Mouse (Mus musculus) heart, embryonic 16.5 days (tissue): ENCODE measurements around the gene Ldhb. TPM values are rescaled to one million over a fixed set of nuclear protein-coding genes. Genes with fewer than 3 reads are reported as not detected.
A peak's percentile ranks its signal among the peaks of the same experiment; 100 is the strongest.

Source experiments
- ATAC-seq: fragments of 200-750 bp; cut with Nextera tagmentation; replicated peaks from 2 replicates; pipeline ENCODE4 v1.8.0; 2017; ENCODE audit warnings: moderate number of reproducible peaks; ENCODE audit not compliant: insufficient read depth, low FRiP score; ENCODE audit errors: extremely low read depth
- H3K27ac ChIP-seq: fragments of 300-500 bp; sonication (generic); 2 replicates; pipeline ENCODE4 v1.5.1; 2014; ENCODE audit warnings: mild to moderate bottlenecking, low read length, control low read depth, moderate library complexity
- H3K27me3 ChIP-seq: fragments of 300-500 bp; sonication (generic); 2 replicates; pipeline ENCODE4 v1.6.1; 2014; ENCODE audit warnings: low read length, mixed read lengths; ENCODE audit not compliant: control insufficient read depth, insufficient read depth
- H3K36me3 ChIP-seq: fragments of 300-500 bp; sonication (generic); 2 replicates; pipeline ENCODE4 v1.6.1; 2014; ENCODE audit not compliant: control insufficient read depth, insufficient read depth
- H3K4me1 ChIP-seq: fragments of 300-500 bp; sonication (generic); 2 replicates; pipeline ENCODE4 v1.6.1; 2014; ENCODE audit warnings: low read length, mixed read lengths; ENCODE audit not compliant: control insufficient read depth, insufficient read depth
- H3K4me2 ChIP-seq: fragments of 300-500 bp; sonication (generic); 2 replicates; pipeline ENCODE4 v1.6.1; 2014; ENCODE audit warnings: low read depth, mild to moderate bottlenecking, control low read depth, low read length
- H3K4me3 ChIP-seq: fragments of 300-500 bp; sonication (generic); 2 replicates; pipeline ENCODE4 v1.5.1; 2014; ENCODE audit warnings: mild to moderate bottlenecking, control low read depth, low read length
- H3K9ac ChIP-seq: fragments of 300-500 bp; sonication (generic); 2 replicates; pipeline ENCODE4 v1.6.1; 2014; ENCODE audit warnings: low read length, control low read depth
- H3K9me3 ChIP-seq: fragments of 300-500 bp; sonication (generic); replicated peaks from 2 replicates; pipeline ENCODE4 v1.6.1; 2016; ENCODE audit warnings: low read length; ENCODE audit not compliant: control insufficient read depth
- WGBS: fragments of 180-500 bp; shearing (Covaris S2); extraction: QIAGEN DNeasy Blood & Tissue Kit; methylation state at CpG from one replicate; pipeline ENCODE4 v1.1.7; 2014; 5-methylcytosine and 5-hydroxymethylcytosine counted together
- polyA plus RNA-seq: library from polyadenylated mRNA; unstranded; fragments of >200 nt; fragmentation: Nextera tagmentation; extraction: Ambion mirVana; gene quantifications from 2 replicates; pipeline ENCODE4 v1.2.1, GENCODE M21; 2015

Gene Ldhb
- polyA plus RNA-seq, 1 experiment from 2014 or later = 1,779 TPM

DNA sequence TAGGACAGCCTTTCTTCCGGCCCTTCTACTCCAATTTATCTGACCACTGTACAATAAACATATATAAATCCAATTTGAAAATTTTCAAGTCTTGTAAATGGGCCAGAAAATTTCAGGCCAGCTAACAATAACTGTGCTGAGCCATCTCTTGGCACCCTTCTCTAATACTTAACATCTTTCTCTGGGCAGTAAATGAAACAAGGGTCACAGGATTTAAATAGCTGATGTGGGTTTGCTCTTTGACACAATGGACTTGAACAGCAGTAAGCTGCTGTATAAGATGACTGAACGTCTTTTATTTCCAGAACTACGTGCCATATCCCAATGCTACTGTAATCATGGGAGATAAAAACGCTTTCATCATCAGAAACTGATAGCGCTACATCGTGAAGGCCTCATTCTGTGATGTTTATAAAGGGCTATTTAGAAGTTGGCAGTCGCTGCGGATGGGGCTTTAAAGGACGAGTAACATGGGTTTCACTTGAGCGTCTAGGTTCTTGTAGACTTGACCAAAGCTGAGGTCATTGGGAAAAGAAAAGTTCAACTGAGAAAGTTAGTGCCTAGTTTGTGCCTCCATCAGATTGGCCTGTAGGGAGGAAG is 32.9 kb upstream of the Ldhb start:
- ATAC-seq = no peak
- no peaks in the 10 kb centered on the region for H3K9me3 ChIP-seq
- no peaks in the 10 kb centered on the region for H3K4me1 ChIP-seq
- H3K36me3 ChIP-seq = no peaks in the 10 kb centered on the region
- H3K4me2 ChIP-seq = no peak overlapping the region
- no peak overlapping the region for H3K9ac ChIP-seq
- H3K4me3 ChIP-seq = no peak overlapping the region
- H3K27ac ChIP-seq = no peak overlapping the region; the same call in 1 of the 2 replicates
- WGBS = 65% methylated on average over 10 of the region's 10 CpGs
- H3K27me3 ChIP-seq = no peaks in the 10 kb centered on the region

- H3K4me2 ChIP-seq = no peak overlapping the region
- H3K9ac ChIP-seq = no peak overlapping the region
- no peak for ATAC-seq
- WGBS = 77% methylated on average over 5 of the region's 5 CpGs
- H3K36me3 ChIP-seq = no peaks in the 10 kb centered on the region
- no peaks in the 10 kb centered on the region for H3K4me1 ChIP-seq
- no peak overlapping the region; the same call in 1 of the 2 replicates for H3K27ac ChIP-seq
- H3K4me3 ChIP-seq = no peak overlapping the region
- H3K9me3 ChIP-seq = no peaks in the 10 kb centered on the region
- no peaks in the 10 kb centered on the region for H3K27me3 ChIP-seq
Measured at GRCm38 (mm10) chr6:142540131-142540530, 32.4 kb upstream of the Ldhb start.

DNA sequence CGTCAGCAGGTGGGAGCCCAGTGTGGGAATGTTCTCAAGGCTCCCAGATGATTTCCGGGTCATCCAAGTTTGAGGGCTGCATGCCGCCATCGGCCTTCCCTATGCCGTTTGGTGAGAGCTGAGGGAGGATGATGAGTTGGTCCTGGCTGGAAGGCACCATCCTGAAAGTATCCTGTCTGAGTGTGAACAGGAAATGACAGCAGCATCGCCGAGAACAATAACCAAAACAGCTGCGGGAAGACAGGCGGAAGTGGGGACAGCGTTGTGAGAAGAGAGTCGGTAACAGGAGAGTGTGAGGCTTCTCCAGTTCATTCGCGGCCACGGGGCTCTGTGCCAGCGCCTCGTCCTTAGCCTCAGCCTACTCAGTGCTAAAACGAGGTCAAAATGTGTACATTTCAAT is 30.7 kb upstream of the Ldhb start:
- Histone ChIP-seq H3K27ac (peak overlapping the region; percentile 65), H3K27me3 (no peaks in the 10 kb centered on the region), H3K9me3 (no peaks in the 10 kb centered on the region), H3K4me1 (no peaks in the 10 kb centered on the region), H3K9ac (no peak overlapping the region), H3K4me3 (no peak overlapping the region), H3K4me2 (0 out of 2 replicates have a peak overlapping the region, but pooled peaks have one; percentile 7), H3K36me3 (no peaks in the 10 kb centered on the region)
- peak; percentile 74 for ATAC-seq
- WGBS = 62% methylated on average over 17 of the region's 17 CpGs

GRCm38 (mm10) chr6:142533412-142533811 is 25.7 kb upstream of the Ldhb start:
- H3K27ac ChIP-seq = no peak overlapping the region
- no peak overlapping the region for H3K4me2 ChIP-seq
- 57% methylated on average over 5 of the region's 5 CpGs for WGBS
- no peaks in the 10 kb centered on the region for H3K27me3 ChIP-seq
- ATAC-seq = no peak
- H3K4me1 ChIP-seq = peaks cover 5% of the 10 kb centered on the region; the same call in 1 of the 2 replicates
- no peaks in the 10 kb centered on the region for H3K9me3 ChIP-seq
- no peak overlapping the region for H3K4me3 ChIP-seq
- no peak overlapping the region for H3K9ac ChIP-seq
- H3K36me3 ChIP-seq = no peaks in the 10 kb centered on the region

- 96% methylated on average over 2 of the region's 2 CpGs for WGBS
- Histone ChIP-seq H3K36me3 (no peaks in the 10 kb centered on the region), H3K9me3 (no peaks in the 10 kb centered on the region), H3K4me3 (no peak overlapping the region), H3K4me1 (peaks cover 8% of the 10 kb centered on the region), H3K9ac (no peak overlapping the region), H3K4me2 (no peak overlapping the region), H3K27me3 (no peaks in the 10 kb centered on the region), H3K27ac (no peak overlapping the region)
- no peak for ATAC-seq
Measured at GRCm38 (mm10) chr6:142532686-142533085, 24.9 kb upstream of the Ldhb start.

DNA sequence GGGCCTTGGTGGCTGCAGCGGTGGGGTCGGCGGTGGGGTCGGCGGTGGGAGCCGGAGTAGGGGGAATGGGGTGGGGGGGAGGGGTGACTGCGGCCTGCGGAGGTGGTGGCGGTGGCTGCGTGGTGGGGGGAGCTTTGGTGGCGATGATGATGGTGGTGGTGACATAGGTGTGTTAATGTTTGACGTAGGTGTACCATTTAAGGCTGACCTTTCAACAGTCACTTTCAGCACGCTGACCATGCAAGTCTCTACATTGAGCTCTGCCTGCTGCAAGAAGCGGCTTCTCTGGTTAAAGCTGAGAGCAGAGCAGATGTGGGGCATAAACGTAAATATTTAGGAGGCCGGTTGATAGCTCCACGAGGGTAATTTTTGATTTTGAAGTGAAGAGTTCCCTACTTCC is 24.4 kb upstream of the Ldhb start:
- Histone ChIP-seq H3K9me3 (no peaks in the 10 kb centered on the region), H3K36me3 (no peaks in the 10 kb centered on the region), H3K4me3 (no peak overlapping the region), H3K4me2 (no peak overlapping the region), H3K27ac (no peak overlapping the region), H3K27me3 (no peaks in the 10 kb centered on the region), H3K9ac (no peak overlapping the region), H3K4me1 (peaks cover 8% of the 10 kb centered on the region)
- WGBS = 92% methylated on average over 17 of the region's 17 CpGs
- no peak for ATAC-seq

DNA sequence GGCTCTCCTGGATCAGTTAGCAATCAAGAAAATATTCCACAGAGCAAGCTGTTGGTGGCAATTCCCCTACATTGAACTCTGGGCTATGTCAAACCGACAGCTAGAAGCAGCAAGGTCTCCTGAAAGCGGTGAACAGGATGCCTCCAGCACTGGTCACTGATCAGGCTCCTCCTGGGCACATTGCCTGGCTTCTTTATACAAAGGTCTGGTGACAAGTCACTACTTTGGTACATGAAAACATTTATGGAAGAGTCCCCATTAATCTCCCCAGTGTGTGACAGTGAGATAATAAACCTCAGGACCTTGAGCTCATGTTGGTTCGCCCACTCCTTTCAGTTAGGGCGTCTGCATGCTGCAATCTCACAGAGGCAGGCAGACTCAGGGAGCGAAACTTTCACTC is 22.6 kb upstream of the Ldhb start:
- peak overlapping the region; percentile 36; the same call in 1 of the 2 replicates for H3K27ac ChIP-seq
- no peaks in the 10 kb centered on the region for H3K36me3 ChIP-seq
- no peak overlapping the region for H3K4me2 ChIP-seq
- no peak for ATAC-seq
- H3K4me3 ChIP-seq = no peak overlapping the region
- WGBS = 53% methylated on average over 5 of the region's 5 CpGs
- H3K9me3 ChIP-seq = no peaks in the 10 kb centered on the region
- H3K27me3 ChIP-seq = no peaks in the 10 kb centered on the region
- H3K9ac ChIP-seq = no peak overlapping the region
- H3K4me1 ChIP-seq = peaks cover 8% of the 10 kb centered on the region

GRCm38 (mm10) chr6:142529680-142530079 is 21.9 kb upstream of the Ldhb start:
- peaks cover 8% of the 10 kb centered on the region for H3K4me1 ChIP-seq
- H3K27me3 ChIP-seq = no peaks in the 10 kb centered on the region
- H3K36me3 ChIP-seq = no peaks in the 10 kb centered on the region
- 88% methylated on average over 8 of the region's 8 CpGs for WGBS
- ATAC-seq = no peak
- H3K4me2 ChIP-seq = no peak overlapping the region
- no peak overlapping the region for H3K4me3 ChIP-seq
- H3K27ac ChIP-seq = no peak overlapping the region
- no peaks in the 10 kb centered on the region for H3K9me3 ChIP-seq
- H3K9ac ChIP-seq = no peak overlapping the region

DNA sequence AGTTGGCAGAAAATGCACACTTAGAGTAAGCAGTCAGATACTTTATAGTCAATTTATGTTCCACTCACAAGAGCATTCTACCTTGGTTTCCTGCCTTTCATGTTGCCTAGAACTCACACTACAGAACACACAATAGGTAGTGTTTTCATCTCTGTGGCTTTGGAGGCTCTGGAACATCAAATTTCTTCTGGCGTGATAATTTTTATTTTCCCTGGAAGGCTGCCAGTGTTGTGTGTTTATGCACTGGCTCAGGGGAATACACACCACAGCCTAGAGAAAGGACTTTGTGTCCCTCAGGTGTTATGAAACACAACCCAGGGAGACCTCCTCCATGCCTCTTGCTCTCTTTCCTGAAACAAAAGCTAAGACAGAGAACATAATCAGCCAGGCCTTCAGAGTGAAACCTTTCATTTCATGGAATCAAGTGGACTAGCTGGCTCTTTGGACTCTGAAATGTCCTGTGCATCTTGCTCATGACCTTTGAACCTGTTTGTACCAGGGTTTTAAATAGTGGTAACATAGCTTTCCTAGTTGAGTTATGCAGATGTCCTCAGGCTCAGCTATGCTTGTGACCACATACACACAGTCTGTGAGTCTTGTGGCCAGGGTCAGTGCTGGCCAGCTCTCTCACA is 20.3 kb upstream of the Ldhb start:
- no peak overlapping the region for H3K4me3 ChIP-seq
- no peak overlapping the region for H3K4me2 ChIP-seq
- H3K9ac ChIP-seq = no peak overlapping the region
- H3K27me3 ChIP-seq = no peaks in the 10 kb centered on the region
- no peaks in the 10 kb centered on the region for H3K9me3 ChIP-seq
- ATAC-seq = no peak
- no peak overlapping the region for H3K27ac ChIP-seq
- 26% methylated on average over 1 of the region's 1 CpGs for WGBS
- no peaks in the 10 kb centered on the region for H3K36me3 ChIP-seq
- peaks cover 8% of the 10 kb centered on the region for H3K4me1 ChIP-seq
